Mouse (Mus musculus) small intestine, adult 2 months (tissue): ENCODE measurements around the gene Tube1.

Source experiments
- CTCF ChIP-seq: fragments of 200-500 bp; IDR thresholded peaks from 2 replicates; pipeline ENCODE4 v1.5.1; 2012; ENCODE audit warnings: low read depth, mild to moderate bottlenecking, control low read depth, inconsistent platforms, low read length, moderate library complexity, mixed read lengths; ENCODE audit not compliant: insufficient replicate concordance, insufficient read length; ENCODE audit errors: extremely low read depth
- POLR2A ChIP-seq: fragments of 200-500 bp; IDR thresholded peaks from 2 replicates; pipeline ENCODE4 v1.6.1; 2012; ENCODE audit warnings: low read depth, mild to moderate bottlenecking, control low read depth, inconsistent platforms, low read length, moderate library complexity

DNA sequence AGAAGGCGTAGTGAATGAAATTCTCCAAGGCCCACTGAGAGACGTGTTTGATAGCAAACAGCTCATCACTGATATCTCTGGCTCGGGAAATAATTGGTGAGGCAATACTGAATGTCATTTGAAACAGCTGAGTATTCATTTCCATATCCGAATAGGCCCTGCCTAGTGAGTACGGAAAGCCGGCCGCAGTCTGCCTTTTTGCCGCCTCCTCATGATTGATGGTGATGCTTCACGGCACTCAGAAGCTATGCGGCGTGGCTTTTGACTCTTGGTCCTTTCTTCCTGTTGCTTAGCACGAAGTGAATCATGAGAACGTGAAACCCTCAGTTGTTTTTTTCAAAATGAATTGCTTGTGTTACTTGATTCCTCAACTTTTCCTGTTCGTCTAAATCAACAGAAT, 7.1 kb downstream of the Tube1 start:
- TF ChIP-seq CTCF (no peak), POLR2A (no peak)
